Mouse (Mus musculus): ENCODE data around the gene Fam107b.

Gene Fam107b

GRCm38 (mm10) chr2:3608868-3609854, 38.9 kb downstream of the Fam107b start:
- DNase-seq (ENCODE audit: low spot score in 2 of 2), result no peak

GRCm38 (mm10) chr2:3618446-3618845, 48.2 kb downstream of the Fam107b start:
- DNase-seq (ENCODE audit: low spot score in 2 of 2), result no peak

- no peak for DNase-seq (ENCODE audit: low spot score in 2 of 2)
These were observed 51.3 kb downstream of the Fam107b start for GRCm38 (mm10) chr2:3621568-3621967.

GRCm38 (mm10) chr2:3622158-3622557, 51.9 kb downstream of the Fam107b start:
- DNase-seq (ENCODE audit: low spot score in 2 of 2), result no peak

GRCm38 (mm10) chr2:3623207-3623980, 53.1 kb downstream of the Fam107b start:
- no peak for DNase-seq (ENCODE audit: low spot score in 2 of 2)

GRCm38 (mm10) chr2:3623981-3624584, 53.8 kb downstream of the Fam107b start:
- DNase-seq (ENCODE audit: low spot score in 2 of 2), result no peak

GRCm38 (mm10) chr2:3629096-3629495, 58.8 kb downstream of the Fam107b start:
- DNase-seq (ENCODE audit: low spot score in 2 of 2), result no peak

- no peak for DNase-seq (ENCODE audit: low spot score in 2 of 2)
These were observed 59.5 kb downstream of the Fam107b start for GRCm38 (mm10) chr2:3629741-3630140.

- DNase-seq (ENCODE audit: low spot score in 2 of 2), result no peak
These were observed 60.6 kb downstream of the Fam107b start for GRCm38 (mm10) chr2:3630769-3631477.

- DNase-seq (ENCODE audit: low spot score in 2 of 2), result peak in 1 of 2 experiments; percentile 31
These were observed 62.8 kb downstream of the Fam107b start for GRCm38 (mm10) chr2:3633137-3633536.

- DNase-seq (ENCODE audit: low spot score in 2 of 2), result no peak
These were observed 66.5 kb downstream of the Fam107b start for GRCm38 (mm10) chr2:3636771-3637170.

GRCm38 (mm10) chr2:3641001-3641770, 70.9 kb downstream of the Fam107b start:
- DNase-seq (ENCODE audit: low spot score in 2 of 2), result no peak

- DNase-seq (ENCODE audit: low spot score in 2 of 2), result no peak
These were observed 72.7 kb downstream of the Fam107b start for GRCm38 (mm10) chr2:3642949-3643348.

- no peak for DNase-seq (ENCODE audit: low spot score in 2 of 2)
These were observed 75.5 kb downstream of the Fam107b start for GRCm38 (mm10) chr2:3645741-3646140.

GRCm38 (mm10) chr2:3649171-3649570, 78.9 kb downstream of the Fam107b start:
- DNase-seq (ENCODE audit: low spot score in 2 of 2), result no peak

- no peak for DNase-seq (ENCODE audit: low spot score in 2 of 2)
These were observed 84.3 kb downstream of the Fam107b start for GRCm38 (mm10) chr2:3654606-3655005.

GRCm38 (mm10) chr2:3656091-3656490, 85.8 kb downstream of the Fam107b start:
- no peak for DNase-seq (ENCODE audit: low spot score in 2 of 2)

- DNase-seq (ENCODE audit: low spot score in 2 of 2), result no peak
These were observed 86.5 kb downstream of the Fam107b start for GRCm38 (mm10) chr2:3656834-3657233.

- no peak for DNase-seq (ENCODE audit: low spot score in 2 of 2)
These were observed 87.1 kb downstream of the Fam107b start for GRCm38 (mm10) chr2:3657376-3657775.
